Mouse (Mus musculus) liver, postnatal 0 days (tissue): Measurements from ENCODE around the gene Znrf2. TPM values are rescaled to one million over a fixed set of nuclear protein-coding genes. Genes with fewer than 3 reads are reported as not detected.

ENCODE experiments used
- ATAC-seq: fragments of 200-750 bp; cut with Nextera tagmentation; 2 replicates; pipeline ENCODE4 v1.8.0; 2017; ENCODE audit warnings: mild to moderate bottlenecking, moderate library complexity
- DNase-seq: peaks from one replicate; pipeline ENCODE4 v3.0.0-alpha.2; 2016
- H3K27ac ChIP-seq: fragments of 300-500 bp; sonication (generic); 2 replicates; pipeline ENCODE4 v1.5.1; 2014; ENCODE audit warnings: antibody characterized with exemption, moderate library complexity, mild to moderate bottlenecking, low read depth
- H3K27me3 ChIP-seq: fragments of 300-500 bp; sonication (generic); 2 replicates; pipeline ENCODE4 v1.6.1; 2014; ENCODE audit warnings: low read length, control low read depth, mixed read lengths; ENCODE audit not compliant: insufficient read depth
- H3K36me3 ChIP-seq: fragments of 300-500 bp; sonication (generic); replicated peaks from 2 replicates; pipeline ENCODE4 v1.6.1; 2014; ENCODE audit warnings: mild to moderate bottlenecking, control low read depth, low read length, moderate library complexity, mixed read lengths; ENCODE audit not compliant: insufficient read depth
- H3K4me1 ChIP-seq: fragments of 300-500 bp; sonication (generic); 2 replicates; pipeline ENCODE4 v1.6.1; 2014; ENCODE audit warnings: antibody characterized with exemption, mild to moderate bottlenecking, control low read depth; ENCODE audit not compliant: insufficient read depth
- H3K4me2 ChIP-seq: fragments of 300-500 bp; sonication (generic); 2 replicates; pipeline ENCODE4 v1.6.1; 2014; ENCODE audit warnings: low read depth, mild to moderate bottlenecking, low read length, moderate library complexity, mixed read lengths
- H3K4me3 ChIP-seq: fragments of 300-500 bp; sonication (generic); 2 replicates; pipeline ENCODE4 v1.5.1; 2014; ENCODE audit warnings: low read depth, low read length
- H3K9ac ChIP-seq: fragments of 300-500 bp; sonication (generic); replicated peaks from 2 replicates; pipeline ENCODE4 v1.6.1; 2014; ENCODE audit warnings: mild to moderate bottlenecking, moderate library complexity
- H3K9me3 ChIP-seq: fragments of 300-500 bp; sonication (generic); 2 replicates; pipeline ENCODE4 v1.6.1; 2016; ENCODE audit warnings: mild to moderate bottlenecking, control low read depth, low read length, mixed read lengths
- CTCF ChIP-seq: sonication (generic); IDR thresholded peaks from 2 replicates; pipeline ENCODE4 v1.5.1; 2016; ENCODE audit warnings: antibody characterized with exemption, low read depth
- EP300 ChIP-seq: IDR thresholded peaks from 2 replicates; pipeline ENCODE4 v1.6.1; 2016; ENCODE audit warnings: antibody characterized with exemption, low read depth, mild to moderate bottlenecking
- WGBS: fragments of 180-500 bp; shearing (Covaris S2); extraction: QIAGEN DNeasy Blood & Tissue Kit; methylation state at CpG from one replicate; pipeline ENCODE4 v1.1.7; 2014; ENCODE audit not compliant: insufficient replicate concordance; 5-methylcytosine and 5-hydroxymethylcytosine counted together
- polyA plus RNA-seq: library from polyadenylated mRNA; unstranded; fragments of >200 nt; fragmentation: Nextera tagmentation; extraction: Ambion mirVana; gene quantifications from 2 replicates; pipeline ENCODE4 v1.2.1, GENCODE M21; 2015

Znrf2 gene
- polyA plus RNA-seq, 1 experiment from 2014 or later: 4.4 TPM

- Histone ChIP-seq H3K27me3 (no peaks in the 10 kb centered on the region), H3K9ac (no peak overlapping the region), H3K4me2 (no peak overlapping the region), H3K4me1 (no peaks in the 10 kb centered on the region), H3K36me3 (no peaks in the 10 kb centered on the region; the same call in 1 of the 2 replicates), H3K9me3 (no peaks in the 10 kb centered on the region), H3K27ac (no peak overlapping the region), H3K4me3 (no peak overlapping the region)
- WGBS: 80% methylated on average over 6 of the region's 6 CpGs
- ATAC-seq (no peak), DNase-seq (no peak)
- no peak for TF ChIP-seq CTCF
- no peak for TF ChIP-seq EP300
Measured at GRCm38 (mm10) chr6:54927946-54928345, 111.2 kb downstream of the Znrf2 start.

- Histone ChIP-seq H3K27ac (no peak overlapping the region), H3K4me3 (no peak overlapping the region), H3K4me1 (no peaks in the 10 kb centered on the region; the same call in 1 of the 2 replicates), H3K36me3 (no peaks in the 10 kb centered on the region), H3K9ac (no peak overlapping the region), H3K4me2 (no peak overlapping the region), H3K27me3 (no peaks in the 10 kb centered on the region), H3K9me3 (no peaks in the 10 kb centered on the region)
- 88% methylated on average over 4 of the region's 4 CpGs for WGBS
- ATAC-seq: no peak
- TF ChIP-seq CTCF: no peak
- TF ChIP-seq EP300: no peak
- no peak for DNase-seq
Measured at GRCm38 (mm10) chr6:54931641-54932040, 114.9 kb downstream of the Znrf2 start.

GRCm38 (mm10) chr6:54932526-54932925 is 115.8 kb downstream of the Znrf2 start:
- no peak for DNase-seq
- no peaks in the 10 kb centered on the region for H3K36me3 ChIP-seq
- no peak overlapping the region for H3K4me2 ChIP-seq
- no peak overlapping the region for H3K4me3 ChIP-seq
- no peaks in the 10 kb centered on the region for H3K9me3 ChIP-seq
- 91% methylated on average over 12 of the region's 12 CpGs for WGBS
- TF ChIP-seq EP300 (no peak), CTCF (no peak)
- ATAC-seq: no peak
- no peaks in the 10 kb centered on the region for H3K27me3 ChIP-seq
- no peaks in the 10 kb centered on the region; the same call in 1 of the 2 replicates for H3K4me1 ChIP-seq
- H3K27ac ChIP-seq: no peak overlapping the region
- no peak overlapping the region for H3K9ac ChIP-seq

- Histone ChIP-seq H3K27ac (0 out of 2 replicates have a peak overlapping the region, but pooled peaks have one; percentile 44), H3K4me3 (no peak overlapping the region), H3K4me1 (no peaks in the 10 kb centered on the region; the same call in 1 of the 2 replicates), H3K9ac (no peak overlapping the region), H3K36me3 (no peaks in the 10 kb centered on the region), H3K9me3 (no peaks in the 10 kb centered on the region), H3K27me3 (no peaks in the 10 kb centered on the region), H3K4me2 (no peak overlapping the region)
- no peak for TF ChIP-seq EP300
- TF ChIP-seq CTCF: no peak
- ATAC-seq (no peak), DNase-seq (no peak)
- 70% methylated on average over 5 of the region's 5 CpGs for WGBS
Measured at GRCm38 (mm10) chr6:54933216-54933615, 116.5 kb downstream of the Znrf2 start.

GRCm38 (mm10) chr6:54933866-54934265 is 117.2 kb downstream of the Znrf2 start:
- Histone ChIP-seq H3K9me3 (no peaks in the 10 kb centered on the region), H3K36me3 (no peaks in the 10 kb centered on the region), H3K4me3 (no peak overlapping the region), H3K9ac (no peak overlapping the region), H3K4me2 (0 out of 2 replicates have a peak overlapping the region, but pooled peaks have one; percentile 7), H3K27ac (peak overlapping the region; percentile 55), H3K4me1 (no peaks in the 10 kb centered on the region; the same call in 1 of the 2 replicates), H3K27me3 (no peaks in the 10 kb centered on the region)
- TF ChIP-seq EP300 (no peak), CTCF (no peak)
- WGBS: 35% methylated on average over 3 of the region's 3 CpGs
- ATAC-seq (no peak), DNase-seq (no peak)

GRCm38 (mm10) chr6:54934313-54934712 is 117.6 kb downstream of the Znrf2 start:
- ATAC-seq (no peak), DNase-seq (no peak)
- WGBS: 72% methylated on average over 8 of the region's 8 CpGs
- Histone ChIP-seq H3K36me3 (no peaks in the 10 kb centered on the region), H3K9ac (no peak overlapping the region), H3K4me2 (0 out of 2 replicates have a peak overlapping the region, but pooled peaks have one; percentile 7), H3K27ac (peak overlapping the region; percentile 55), H3K9me3 (no peaks in the 10 kb centered on the region), H3K4me3 (no peak overlapping the region), H3K27me3 (no peaks in the 10 kb centered on the region), H3K4me1 (no peaks in the 10 kb centered on the region; the same call in 1 of the 2 replicates)
- TF ChIP-seq EP300 (no peak), CTCF (no peak)
